Mouse (Mus musculus) cerebral cortex, adult 2 months (tissue): ENCODE measurements around the gene Slc32a1.

Experiments used
- WGBS: fragments of 180-500 bp; shearing (Covaris S2); methylation state at CpG from one replicate; pipeline ENCODE4 v1.1.7; 2018; 5-methylcytosine and 5-hydroxymethylcytosine counted together

Slc32a1 gene

GRCm38 (mm10) chr2:158665098-158665497 is 54.5 kb downstream of the Slc32a1 start, which contains the start of gene Ppp1r16b:
Ppp1r16b (plus strand) TSS chr2:158665398.
- WGBS = 76% methylated on average over 4 of the region's 4 CpGs
